Mouse (Mus musculus): ENCODE measurements around the gene Pik3ip1. TPM values are rescaled to one million over a fixed set of nuclear protein-coding genes. Genes with fewer than 3 reads are reported as not detected.

Pik3ip1 gene
- polyA plus RNA-seq, 1 experiment from 2014 or later, result 7.0 TPM

GRCm38 (mm10) chr11:3311586-3312347, 18.4 kb upstream of the Pik3ip1 start:
- H3K4me2 ChIP-seq (replicated peaks; ENCODE audit: low read depth, low read length), result no peak overlapping the region
- no peaks in the 10 kb centered on the region for H3K4me1 ChIP-seq (ENCODE audit: control insufficient read depth, insufficient read depth, low read length)
- WGBS, result 81% methylated on average over 9 of the region's 10 CpGs
- H3K27ac ChIP-seq (ENCODE audit: low read depth, low read length), result no peak overlapping the region
- peaks cover 51% of the 10 kb centered on the region for H3K36me3 ChIP-seq (ENCODE audit: control insufficient read depth, insufficient read depth, low read length)
- H3K4me3 ChIP-seq (ENCODE audit: low read length), result no peak overlapping the region
- H3K27me3 ChIP-seq (ENCODE audit: control insufficient read depth, insufficient read depth, low read length), result no peaks in the 10 kb centered on the region
- no peak for ATAC-seq (ENCODE audit: low FRiP score, low TSS enrichment)
- H3K9ac ChIP-seq (ENCODE audit: low read depth, low read length), result no peak overlapping the region
- no peaks in the 10 kb centered on the region for H3K9me3 ChIP-seq (ENCODE audit: control insufficient read depth, low read length)

- Histone ChIP-seq H3K27me3 (ENCODE audit: control insufficient read depth, insufficient read depth, low read length) (no peaks in the 10 kb centered on the region), H3K9ac (ENCODE audit: low read depth, low read length) (no peak overlapping the region), H3K4me3 (ENCODE audit: low read length) (no peak overlapping the region), H3K4me2 (replicated peaks; ENCODE audit: low read depth, low read length) (no peak overlapping the region), H3K4me1 (ENCODE audit: control insufficient read depth, insufficient read depth, low read length) (no peaks in the 10 kb centered on the region), H3K9me3 (ENCODE audit: control insufficient read depth, low read length) (no peaks in the 10 kb centered on the region), H3K36me3 (ENCODE audit: control insufficient read depth, insufficient read depth, low read length) (peaks cover 36% of the 10 kb centered on the region), H3K27ac (ENCODE audit: low read depth, low read length) (no peak overlapping the region)
- no peak for ATAC-seq (ENCODE audit: low FRiP score, low TSS enrichment)
- 93% methylated on average over 1 of the region's 1 CpGs for WGBS
Observed at GRCm38 (mm10) chr11:3313294-3313693, 16.9 kb upstream of the Pik3ip1 start.

DNA sequence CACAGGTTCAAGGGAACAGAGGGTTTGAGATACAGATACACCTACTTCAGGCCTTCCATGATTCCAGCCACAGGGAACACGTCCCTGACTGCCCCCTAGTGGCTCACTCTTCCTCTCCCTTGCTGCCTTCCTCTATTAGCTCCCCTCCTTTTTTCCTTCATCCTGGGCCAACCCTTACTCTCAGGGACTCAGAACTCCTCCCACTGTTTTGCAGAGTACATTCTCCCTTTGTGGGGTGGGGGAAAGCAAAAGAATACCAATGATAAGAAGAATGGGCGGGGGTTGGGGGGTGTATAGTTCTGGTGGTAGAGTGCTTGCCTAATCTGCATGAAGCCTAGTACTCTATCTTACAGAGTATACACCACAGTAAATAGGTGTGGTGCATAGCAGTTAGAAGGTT, 16.1 kb upstream of the Pik3ip1 start:
- H3K4me3 ChIP-seq (ENCODE audit: low read length), result no peak overlapping the region
- no peaks in the 10 kb centered on the region for H3K9me3 ChIP-seq (ENCODE audit: control insufficient read depth, low read length)
- no peaks in the 10 kb centered on the region for H3K4me1 ChIP-seq (ENCODE audit: control insufficient read depth, insufficient read depth, low read length)
- 39% methylated on average over 2 of the region's 2 CpGs for WGBS
- no peak overlapping the region for H3K27ac ChIP-seq (ENCODE audit: low read depth, low read length)
- H3K4me2 ChIP-seq (replicated peaks; ENCODE audit: low read depth, low read length), result no peak overlapping the region
- peak; percentile 68; the same call in 1 of the 2 replicates for ATAC-seq (ENCODE audit: low FRiP score, low TSS enrichment)
- H3K9ac ChIP-seq (ENCODE audit: low read depth, low read length), result no peak overlapping the region
- peaks cover 27% of the 10 kb centered on the region for H3K36me3 ChIP-seq (ENCODE audit: control insufficient read depth, insufficient read depth, low read length)
- no peaks in the 10 kb centered on the region for H3K27me3 ChIP-seq (ENCODE audit: control insufficient read depth, insufficient read depth, low read length)

DNA sequence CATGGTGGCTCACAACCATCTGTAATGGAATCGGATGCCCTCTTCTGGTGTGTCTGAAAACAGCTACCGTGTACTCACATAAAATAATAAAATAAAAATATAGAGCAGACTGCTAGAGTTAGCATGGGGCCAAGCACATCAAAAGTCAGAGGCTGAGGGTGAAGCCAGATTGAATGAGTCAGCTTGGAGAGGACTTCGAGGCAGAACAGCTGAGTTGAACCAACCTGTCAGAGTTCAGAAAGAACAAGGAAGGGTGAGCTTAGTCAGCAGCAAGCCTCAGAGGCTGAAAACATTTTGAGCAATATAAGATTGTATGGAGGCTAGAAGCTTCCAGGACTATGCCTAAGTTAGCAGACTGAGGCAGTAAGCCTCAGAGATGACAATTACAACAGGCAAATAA, 11.9 kb upstream of the Pik3ip1 start:
- ATAC-seq (ENCODE audit: low FRiP score, low TSS enrichment), result no peak

DNA sequence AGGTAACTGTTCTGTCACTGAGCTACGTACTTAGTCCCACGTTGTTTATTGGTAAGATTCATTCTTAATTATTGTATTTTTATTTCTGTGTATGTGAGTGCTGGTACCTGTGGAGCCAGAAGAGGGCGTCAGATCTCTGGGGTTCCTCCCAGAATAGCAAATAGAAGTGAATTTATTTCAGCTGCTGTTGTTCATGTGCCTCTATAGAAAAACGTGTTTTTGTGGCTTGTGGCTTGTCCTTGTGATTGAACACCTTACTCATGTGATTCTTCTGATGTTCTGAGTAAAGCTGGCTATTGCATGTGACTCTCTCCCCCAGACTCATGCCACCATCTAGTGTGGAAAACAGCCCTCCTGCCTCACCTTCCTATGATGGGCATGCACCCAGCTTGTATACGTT, 1.9 kb upstream of the Pik3ip1 start:
- Histone ChIP-seq H3K27me3 (ENCODE audit: control insufficient read depth, insufficient read depth, low read length) (no peaks in the 10 kb centered on the region), H3K9ac (ENCODE audit: low read depth, low read length) (no peak overlapping the region), H3K4me2 (replicated peaks; ENCODE audit: low read depth, low read length) (no peak overlapping the region), H3K27ac (ENCODE audit: low read depth, low read length) (no peak overlapping the region), H3K4me3 (ENCODE audit: low read length) (no peak overlapping the region), H3K36me3 (ENCODE audit: control insufficient read depth, insufficient read depth, low read length) (no peaks in the 10 kb centered on the region), H3K9me3 (ENCODE audit: control insufficient read depth, low read length) (no peaks in the 10 kb centered on the region), H3K4me1 (ENCODE audit: control insufficient read depth, insufficient read depth, low read length) (peaks cover 11% of the 10 kb centered on the region; the same call in 1 of the 2 replicates)
- no peak for ATAC-seq (ENCODE audit: low FRiP score, low TSS enrichment)
- WGBS, result 81% methylated on average over 5 of the region's 5 CpGs

More for the DNA sequence above, 11.9 kb upstream of the Pik3ip1 start:
- H3K36me3 ChIP-seq (ENCODE audit: control insufficient read depth, insufficient read depth, low read length), result no peaks in the 10 kb centered on the region
- no peak overlapping the region for H3K27ac ChIP-seq (ENCODE audit: low read depth, low read length)
- no peak overlapping the region for H3K4me2 ChIP-seq (replicated peaks; ENCODE audit: low read depth, low read length)
- H3K27me3 ChIP-seq (ENCODE audit: control insufficient read depth, insufficient read depth, low read length), result no peaks in the 10 kb centered on the region
- no peaks in the 10 kb centered on the region for H3K9me3 ChIP-seq (ENCODE audit: control insufficient read depth, low read length)
- no peaks in the 10 kb centered on the region for H3K4me1 ChIP-seq (ENCODE audit: control insufficient read depth, insufficient read depth, low read length)
- no peak overlapping the region for H3K9ac ChIP-seq (ENCODE audit: low read depth, low read length)
- WGBS, result 91% methylated on average over 3 of the region's 3 CpGs
- H3K4me3 ChIP-seq (ENCODE audit: low read length), result no peak overlapping the region

DNA sequence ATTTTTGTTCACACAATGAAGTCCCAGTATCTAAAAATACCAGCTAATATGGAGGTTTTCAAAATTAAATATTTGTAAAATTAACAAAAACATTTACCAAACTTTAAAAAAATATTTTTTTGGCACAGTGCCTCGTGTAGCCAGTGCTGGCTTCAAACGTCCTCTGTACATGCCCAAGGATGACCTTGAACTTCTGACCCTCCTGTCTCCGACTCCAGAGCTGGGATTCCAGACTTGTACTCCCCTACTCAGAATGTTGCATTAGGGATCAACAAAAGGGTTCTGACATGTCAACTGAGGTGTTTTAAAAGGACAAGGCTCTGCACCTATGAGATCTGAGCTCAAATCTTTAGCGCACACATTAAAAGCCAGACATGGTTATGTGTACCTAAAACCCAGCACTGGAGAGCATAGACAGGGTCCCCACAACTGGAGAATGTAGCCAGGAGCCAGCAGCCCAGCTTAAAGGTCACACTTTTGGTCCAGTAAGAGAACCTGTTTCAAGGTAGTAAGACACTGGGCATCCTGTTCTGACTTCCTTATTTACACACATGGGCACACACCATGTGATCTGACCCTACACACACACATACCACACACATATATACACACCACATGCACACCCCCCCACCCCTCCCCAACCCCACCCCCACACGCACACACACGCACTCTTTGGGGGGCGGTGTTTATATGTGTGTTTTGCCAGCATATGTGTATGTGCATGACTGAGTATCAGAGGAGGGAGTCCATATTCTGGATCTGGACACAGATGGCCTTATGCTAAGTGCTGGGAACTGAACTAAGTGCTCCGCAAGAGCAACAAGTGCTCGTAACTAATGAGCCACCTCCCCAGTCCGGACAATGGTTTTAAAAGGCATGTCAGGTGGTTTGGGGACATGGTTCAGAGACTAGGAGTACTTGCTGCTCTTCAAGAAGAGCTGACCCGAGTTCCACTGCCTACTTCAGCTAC, 1.1 kb upstream of the Pik3ip1 start:
- Histone ChIP-seq H3K27ac (ENCODE audit: low read depth, low read length) (no peak overlapping the region), H3K27me3 (ENCODE audit: control insufficient read depth, insufficient read depth, low read length) (no peaks in the 10 kb centered on the region), H3K36me3 (ENCODE audit: control insufficient read depth, insufficient read depth, low read length) (no peaks in the 10 kb centered on the region), H3K4me2 (replicated peaks; ENCODE audit: low read depth, low read length) (no peak overlapping the region), H3K4me1 (ENCODE audit: control insufficient read depth, insufficient read depth, low read length) (peaks cover 11% of the 10 kb centered on the region; the same call in 1 of the 2 replicates), H3K9me3 (ENCODE audit: control insufficient read depth, low read length) (no peaks in the 10 kb centered on the region), H3K9ac (ENCODE audit: low read depth, low read length) (no peak overlapping the region), H3K4me3 (ENCODE audit: low read length) (no peak overlapping the region)
- ATAC-seq (ENCODE audit: low FRiP score, low TSS enrichment), result no peak
- 73% methylated on average over 11 of the region's 11 CpGs for WGBS

- WGBS, result 1% methylated on average over 9 of the region's 9 CpGs
- Histone ChIP-seq H3K4me3 (ENCODE audit: low read length) (peak overlapping the region; percentile 52), H3K4me2 (replicated peaks; ENCODE audit: low read depth, low read length) (peak overlapping the region; percentile 99), H3K27me3 (ENCODE audit: control insufficient read depth, insufficient read depth, low read length) (no peaks in the 10 kb centered on the region), H3K9ac (ENCODE audit: low read depth, low read length) (peak overlapping the region; percentile 64), H3K9me3 (ENCODE audit: control insufficient read depth, low read length) (no peaks in the 10 kb centered on the region), H3K27ac (ENCODE audit: low read depth, low read length) (no peak overlapping the region), H3K36me3 (ENCODE audit: control insufficient read depth, insufficient read depth, low read length) (no peaks in the 10 kb centered on the region), H3K4me1 (ENCODE audit: control insufficient read depth, insufficient read depth, low read length) (peaks cover 18% of the 10 kb centered on the region)
- 0 out of 2 replicates have a peak, but pooled peaks have one; percentile 23 for ATAC-seq (ENCODE audit: low FRiP score, low TSS enrichment)
Observed at GRCm38 (mm10) chr11:3330566-3330965, 365 bp downstream of the Pik3ip1 start.

GRCm38 (mm10) chr11:3330991-3331750, 970 bp downstream of the Pik3ip1 start:
- ATAC-seq (ENCODE audit: low FRiP score, low TSS enrichment), result no peak
- WGBS, result 3% methylated on average over 14 of the region's 14 CpGs

More at GRCm38 (mm10) chr11:3330991-3331750, 970 bp downstream of the Pik3ip1 start:
- Histone ChIP-seq H3K9ac (ENCODE audit: low read depth, low read length) (peak overlapping the region; percentile 64), H3K36me3 (ENCODE audit: control insufficient read depth, insufficient read depth, low read length) (no peaks in the 10 kb centered on the region), H3K9me3 (ENCODE audit: control insufficient read depth, low read length) (no peaks in the 10 kb centered on the region), H3K4me2 (replicated peaks; ENCODE audit: low read depth, low read length) (peak overlapping the region; percentile 99), H3K27me3 (ENCODE audit: control insufficient read depth, insufficient read depth, low read length) (no peaks in the 10 kb centered on the region), H3K4me1 (ENCODE audit: control insufficient read depth, insufficient read depth, low read length) (peaks cover 23% of the 10 kb centered on the region), H3K4me3 (ENCODE audit: low read length) (peak overlapping the region; percentile 52), H3K27ac (ENCODE audit: low read depth, low read length) (no peak overlapping the region)
